Mouse (Mus musculus): ENCODE data around the gene Med27.

GRCm38 (mm10) chr2:29388937-29389336, 42.3 kb downstream of the Med27 start:
- TF ChIP-seq CTCF (IDR thresholded peaks at IDR 0.05; ENCODE audit: borderline replicate concordance, control insufficient read depth, extremely low read depth, insufficient read depth, low read length, poor library complexity) (no peak), POLR2A (IDR thresholded peaks at IDR 0.05; ENCODE audit: control insufficient read depth, extremely low read depth, insufficient read depth, low read length, poor library complexity) (no peak)
